Mouse (Mus musculus) naive thymus-derived CD4-positive, alpha-beta T cell, adult 2 months (primary cell): Measurements from ENCODE around the gene Cdk18.
"Not testable (repeated sequence)": the region's sequence is repeated elsewhere in the genome, so short reads cannot be mapped to it uniquely, and the experiment has no call there.

Experiments
- DNase-seq: peaks from one replicate; pipeline ENCODE4 v3.0.0-alpha.2; 2011; ENCODE audit warnings: low read depth

Cdk18 gene

GRCm38 (mm10) chr1:132139416-132139864 is at the start of gene Cdk18:
Gene Cdk18 (minus strand): TSS chr1:132139684.
- DNase-seq = no peak

GRCm38 (mm10) chr1:132189231-132189630 is 49.7 kb upstream of the Cdk18 start:
- DNase-seq = no peak

GRCm38 (mm10) chr1:132188442-132189066 is 49.1 kb upstream of the Cdk18 start:
- no peak for DNase-seq

- no peak for DNase-seq
Observed at GRCm38 (mm10) chr1:132186303-132186702, 46.8 kb upstream of the Cdk18 start.

- DNase-seq = no peak
Observed at GRCm38 (mm10) chr1:132171619-132172018, 32.1 kb upstream of the Cdk18 start.

- no peak for DNase-seq
Observed at GRCm38 (mm10) chr1:132170698-132171097, 31.2 kb upstream of the Cdk18 start.

GRCm38 (mm10) chr1:132168115-132168767 is 28.8 kb upstream of the Cdk18 start:
- peak; percentile 13 for DNase-seq

GRCm38 (mm10) chr1:132165859-132166258 is 26.4 kb upstream of the Cdk18 start:
- DNase-seq = peak; percentile 44

GRCm38 (mm10) chr1:132164780-132165518 is 25.5 kb upstream of the Cdk18 start:
- DNase-seq = no peak

GRCm38 (mm10) chr1:132162618-132163017 is 23.1 kb upstream of the Cdk18 start:
- not testable (repeated sequence) for DNase-seq

- no peak for DNase-seq
Observed at GRCm38 (mm10) chr1:132161211-132161880, 21.9 kb upstream of the Cdk18 start.

- no peak for DNase-seq
Observed at GRCm38 (mm10) chr1:132159681-132160080, 20.2 kb upstream of the Cdk18 start.

- DNase-seq = no peak
Observed at GRCm38 (mm10) chr1:132158741-132159140, 19.3 kb upstream of the Cdk18 start.

GRCm38 (mm10) chr1:132157808-132158207 is 18.3 kb upstream of the Cdk18 start:
- no peak for DNase-seq

GRCm38 (mm10) chr1:132157016-132157781 is 17.7 kb upstream of the Cdk18 start:
- peak; percentile 81 for DNase-seq

GRCm38 (mm10) chr1:132155737-132156136 is 16.3 kb upstream of the Cdk18 start:
- peak; percentile 89 for DNase-seq

GRCm38 (mm10) chr1:132153691-132154090 is 14.2 kb upstream of the Cdk18 start:
- no peak for DNase-seq

GRCm38 (mm10) chr1:132153086-132153690 is 13.7 kb upstream of the Cdk18 start:
- no peak for DNase-seq

GRCm38 (mm10) chr1:132151908-132152307 is 12.4 kb upstream of the Cdk18 start:
- DNase-seq = no peak

GRCm38 (mm10) chr1:132150817-132151601 is 11.5 kb upstream of the Cdk18 start:
- DNase-seq = no peak
